Mouse (Mus musculus) c-Kit-positive CD71-positive TER-119-negative erythroid progenitor cells, embryonic 14.5 days (primary cell): ENCODE data around the gene Akirin2.

Source experiments
- DNase-seq: peaks from one replicate; pipeline ENCODE4 v3.0.0-alpha.2; 2013; ENCODE audit warnings: low read depth

The Akirin2 gene

GRCm38 (mm10) chr4:34584871-34585607 is 34.3 kb downstream of the Akirin2 start:
- no peak for DNase-seq

GRCm38 (mm10) chr4:34603123-34603522 is 52.4 kb downstream of the Akirin2 start:
- DNase-seq, result no peak

- no peak for DNase-seq
Observed at GRCm38 (mm10) chr4:34606658-34607057, 55.9 kb downstream of the Akirin2 start.

- DNase-seq, result peak; percentile 9
Observed at GRCm38 (mm10) chr4:34613571-34614145, 62.9 kb downstream of the Akirin2 start.

- DNase-seq, result peak; percentile 88
Observed at GRCm38 (mm10) chr4:34614630-34615094, 63.9 kb downstream of the Akirin2 start, which contains the start of the genes Orc3 and Rars2. Gene Orc3 (minus strand): TSS chr4:34614944. Gene Rars2 (plus strand): TSS chr4:34614957.

GRCm38 (mm10) chr4:34615303-34615702 is 64.6 kb downstream of the Akirin2 start:
- DNase-seq, result no peak

- no peak for DNase-seq
Observed at GRCm38 (mm10) chr4:34616146-34616545, 65.4 kb downstream of the Akirin2 start.
